In the genomic region with DNA sequence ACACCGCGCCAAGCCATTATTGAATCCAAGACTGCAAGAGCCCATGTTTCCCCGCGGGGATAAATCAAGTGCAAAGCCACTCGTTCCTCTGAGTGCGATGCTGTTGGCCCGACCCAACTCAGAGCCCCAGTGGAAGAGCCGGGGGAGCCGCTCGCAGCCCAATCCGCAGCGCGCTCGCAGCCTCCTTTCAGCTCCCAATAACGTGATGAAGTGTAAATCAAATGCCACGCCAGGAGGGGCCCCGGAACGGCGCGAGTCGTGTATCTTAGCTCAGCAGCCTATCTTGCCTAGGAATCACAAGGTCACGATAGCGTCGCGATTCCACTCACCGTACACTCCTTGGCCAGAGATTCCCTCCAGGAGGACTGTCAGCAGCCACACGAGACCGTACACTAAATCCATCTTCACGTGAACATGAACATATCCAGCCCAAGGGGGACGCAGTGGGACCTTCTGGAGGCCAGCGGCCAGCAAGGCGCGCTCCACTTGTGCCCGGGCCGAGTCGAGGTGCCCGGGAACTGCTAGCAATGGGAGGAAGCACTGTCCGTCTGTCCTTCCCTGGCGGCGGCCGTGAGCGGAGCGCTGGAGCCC, we compare ENCODE assay signal across 8 mouse cellular contexts. TPM values are rescaled to one million over a fixed set of nuclear protein-coding genes. Genes with fewer than 3 reads are reported as not detected.
A peak's percentile ranks its signal among the peaks of the same experiment; 100 is the strongest.
DNase-seq lines count a peak whose midpoint lies in the region; ATAC-seq and TF ChIP-seq lines count a peak whose summit lies in the region.

No protein-coding gene starts in this region.

- no peak for TF ChIP-seq POLR2A in thymus, adult 2 months (IDR thresholded peaks at IDR 0.05; ENCODE audit: control insufficient read depth, extremely low read depth, insufficient read depth, low read length, poor library complexity)

- no peaks in the 10 kb centered on the region for H3K27me3 ChIP-seq in forebrain, postnatal 0 days (ENCODE audit: insufficient read depth, low read length)
- peaks cover 54% of the 10 kb centered on the region for H3K27me3 ChIP-seq in intestine, embryonic 14.5 days (replicated peaks; ENCODE audit: control insufficient read depth, insufficient read depth, low read length)
- peaks cover 56% of the 10 kb centered on the region for H3K27me3 ChIP-seq in limb, embryonic 12.5 days
- peaks cover 4% of the 10 kb centered on the region; the same call in 1 of the 2 replicates for H3K27me3 ChIP-seq in thymus, adult 2 months (ENCODE audit: control insufficient read depth, insufficient read depth, low read length)

- no peaks in the 10 kb centered on the region for H3K9me3 ChIP-seq in forebrain, postnatal 0 days (ENCODE audit: low read length)
- no peaks in the 10 kb centered on the region for H3K9me3 ChIP-seq in intestine, embryonic 14.5 days (ENCODE audit: control insufficient read depth, low read length)
- H3K9me3 ChIP-seq in limb, embryonic 12.5 days, result no peaks in the 10 kb centered on the region

- 1% methylated on average over 43 of the region's 43 CpGs for WGBS in forebrain, postnatal 0 days
- under 1% methylated on average over 43 of the region's 43 CpGs for WGBS in intestine, embryonic 14.5 days
- under 1% methylated on average over 41 of the region's 43 CpGs for WGBS in limb, embryonic 12.5 days
- WGBS in thymus, adult 2 months, result 4% methylated on average over 43 of the region's 43 CpGs

- DNase-seq in adrenal gland, adult (ENCODE audit: inconsistent age in 2 of 2, low spot score in 1 of 2), result peak; percentile 11 to 35
- no peak for DNase-seq in adrenal gland, adult 18-20 months (ENCODE audit: low spot score in 2 of 2)
- DNase-seq in cerebellum, adult 18-20 months, result peak; percentile 18 to 39
- DNase-seq in forebrain, postnatal 0 days, result peak; percentile 84
- DNase-seq in intestine, embryonic 14.5 days (ENCODE audit: low spot score), result peak; percentile 65
- DNase-seq in retina, postnatal 7 days (ENCODE audit: low read depth, low spot score), result peak; percentile 28
- no peak for DNase-seq in thymus, adult 2 months

- H3K4me1 ChIP-seq in forebrain, postnatal 0 days (ENCODE audit: insufficient read depth), result no peaks in the 10 kb centered on the region
- H3K4me1 ChIP-seq in intestine, embryonic 14.5 days (replicated peaks; ENCODE audit: control insufficient read depth, insufficient read depth, low read length), result peaks cover 6% of the 10 kb centered on the region; the same call in 1 of the 2 replicates
- H3K4me1 ChIP-seq in limb, embryonic 12.5 days (replicated peaks), result peaks cover 19% of the 10 kb centered on the region
- H3K4me1 ChIP-seq in thymus, adult 2 months (replicated peaks; ENCODE audit: control insufficient read depth, insufficient read depth, low read length), result no peaks in the 10 kb centered on the region

- H3K9ac ChIP-seq in forebrain, postnatal 0 days, result peak overlapping the region; percentile 85
- no peak overlapping the region for H3K9ac ChIP-seq in intestine, embryonic 14.5 days (ENCODE audit: low read length)
- H3K9ac ChIP-seq in limb, embryonic 12.5 days (replicated peaks), result 0 out of 2 replicates have a peak overlapping the region, but pooled peaks have one; percentile 46

- H3K27ac ChIP-seq in forebrain, postnatal 0 days (ENCODE audit: low read depth, low read length), result peak overlapping the region; percentile 92
- no peak overlapping the region for H3K27ac ChIP-seq in intestine, embryonic 14.5 days (ENCODE audit: low read depth)
- no peak overlapping the region for H3K27ac ChIP-seq in limb, embryonic 12.5 days
- no peak overlapping the region for H3K27ac ChIP-seq in thymus, adult 2 months (ENCODE audit: control insufficient read depth, insufficient read depth, low read length)

- peak overlapping the region; percentile 90 for H3K4me3 ChIP-seq in forebrain, postnatal 0 days (ENCODE audit: low read depth, low read length)
- peak overlapping the region; percentile 59 for H3K4me3 ChIP-seq in intestine, embryonic 14.5 days (ENCODE audit: low read depth, low read length)
- H3K4me3 ChIP-seq in limb, embryonic 12.5 days (replicated peaks), result peak overlapping the region; percentile 61
- H3K4me3 ChIP-seq in thymus, adult 2 months (ENCODE audit: control insufficient read depth, insufficient read depth, low read length), result no peak overlapping the region

- peak overlapping the region; percentile 72 for H3K4me2 ChIP-seq in forebrain, postnatal 0 days (ENCODE audit: low read depth)
- peak overlapping the region; percentile 99 for H3K4me2 ChIP-seq in intestine, embryonic 14.5 days (ENCODE audit: low read length)
- peak overlapping the region; percentile 98 for H3K4me2 ChIP-seq in limb, embryonic 12.5 days

- 0 out of 2 replicates have a peak, but pooled peaks have one; percentile 12 for TF ChIP-seq CTCF in forebrain, postnatal 0 days (IDR thresholded peaks at IDR 0.05; ENCODE audit: low read depth)
- TF ChIP-seq CTCF in thymus, adult 2 months (IDR thresholded peaks at IDR 0.05; ENCODE audit: borderline replicate concordance, control insufficient read depth, extremely low read depth, insufficient read depth, low read length, poor library complexity), result no peak

- ATAC-seq in forebrain, postnatal 0 days, result peak; percentile 61
- no peak for ATAC-seq in intestine, embryonic 14.5 days (replicated peaks; ENCODE audit: low FRiP score, low TSS enrichment, low read depth)
- ATAC-seq in limb, embryonic 12.5 days (ENCODE audit: insufficient number of reproducible peaks, insufficient read depth, low FRiP score, low TSS enrichment, low read depth), result no peak

- no peaks in the 10 kb centered on the region for H3K36me3 ChIP-seq in forebrain, postnatal 0 days (ENCODE audit: insufficient read depth)
- no peaks in the 10 kb centered on the region for H3K36me3 ChIP-seq in intestine, embryonic 14.5 days (ENCODE audit: control insufficient read depth, insufficient read depth, low read length)
- no peaks in the 10 kb centered on the region for H3K36me3 ChIP-seq in limb, embryonic 12.5 days
- no peaks in the 10 kb centered on the region for H3K36me3 ChIP-seq in thymus, adult 2 months (ENCODE audit: control insufficient read depth, insufficient read depth, low read length)

RNA-seq across cellular contexts. Expression of a gene that starts 1.6 kb away (rescaled TPM):
- 1 to 10 TPM; 2.6 to 5.3 TPM for total RNA-seq in adrenal gland, adult 18-20 months (2021)
- 25.8 and 27.9 TPM in 2 replicates for total RNA-seq in forebrain, postnatal 0 days (2014; rRNA removed)
- polyA plus RNA-seq in forebrain, postnatal 0 days (2015; fragmentation: Nextera tagmentation; extraction: Ambion mirVana), result 16.7 and 36.0 TPM in 2 replicates
- 0.86 and 0.91 TPM in 2 replicates for polyA plus RNA-seq in intestine, embryonic 14.5 days (2014; fragmentation: Nextera tagmentation; extraction: Ambion mirVana)
- polyA plus RNA-seq in limb, embryonic 12.5 days (2016; fragmentation: Nextera tagmentation; extraction: Ambion mirVana), result 1.2 and 1.3 TPM in 2 replicates
- 0.22 and 0.66 TPM in 2 replicates for polyA plus RNA-seq in thymus, adult 2 months (2012; rRNA removed)

Comparison
In these comparisons a context has a peak if more than half of its experiments do, and no peak if none do; other contexts are left out.
1. DNase-seq: peak in adrenal gland, adult (2 of 2), cerebellum, adult 18-20 months (2 of 2), forebrain, postnatal 0 days (single experiment), intestine, embryonic 14.5 days (single experiment) and retina, postnatal 7 days (single experiment); none in adrenal gland, adult 18-20 months (0 of 2) and thymus, adult 2 months (single experiment).
2. Peak in every context shown above with its lines, with median percentiles within 50 percentile points of each other: H3K4me2 ChIP-seq.